Mouse (Mus musculus): Measurements from ENCODE around the gene Celf1. TPM values are rescaled to one million over a fixed set of nuclear protein-coding genes. Genes with fewer than 3 reads are reported as not detected.
"Not testable (repeated sequence)": the region's sequence is repeated elsewhere in the genome, so short reads cannot be mapped to it uniquely, and the experiment has no call there.

Celf1 gene
- polyA plus RNA-seq, 1 experiment from 2014 or later, result 48.5 TPM

DNA sequence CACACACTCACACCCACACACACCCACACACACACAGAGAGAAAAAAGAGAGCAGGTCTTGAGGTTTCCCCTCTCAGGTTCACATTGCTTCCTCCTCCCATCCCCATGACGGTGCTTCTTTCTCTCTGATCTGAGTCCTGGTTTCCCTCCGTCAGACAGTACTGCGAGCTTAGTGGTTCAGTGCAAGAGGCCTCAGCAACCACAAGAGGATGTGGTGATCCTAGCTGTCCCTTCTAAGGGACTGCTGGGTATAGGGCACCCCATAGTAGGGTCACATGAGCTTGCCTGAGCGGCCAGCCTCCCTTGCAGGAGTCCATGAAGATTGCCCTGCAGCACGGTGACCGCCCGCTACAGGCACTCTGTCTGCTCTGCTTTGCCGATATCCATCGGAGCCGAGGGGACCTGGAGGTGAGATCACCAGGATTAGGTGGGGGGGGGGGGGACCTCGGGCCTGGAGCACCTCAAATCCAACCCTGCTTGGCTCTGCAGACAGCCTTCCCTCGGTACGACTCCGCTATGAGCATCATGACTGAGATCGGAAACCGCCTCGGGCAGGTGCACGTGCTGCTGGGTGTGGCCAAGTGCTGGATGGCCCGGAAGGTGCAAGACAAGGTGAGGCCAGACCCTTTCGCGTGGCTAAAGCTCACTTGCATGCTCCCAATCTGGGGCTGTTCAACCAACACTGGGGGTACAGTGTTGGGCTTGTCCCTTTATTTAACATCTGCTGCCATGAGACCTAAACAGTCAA, 102.6 kb downstream of the Celf1 start:
- ATAC-seq (ENCODE audit: low read depth), result no peak
- Histone ChIP-seq H3K27ac (replicated peaks; ENCODE audit: low read depth, low read length) (no peak overlapping the region), H3K36me3 (ENCODE audit: control insufficient read depth, insufficient read depth, low read length) (no peaks in the 10 kb centered on the region), H3K4me1 (ENCODE audit: control insufficient read depth, insufficient read depth, low read length) (no peaks in the 10 kb centered on the region), H3K4me2 (ENCODE audit: low read depth, low read length) (no peak overlapping the region), H3K4me3 (ENCODE audit: low read depth, low read length) (no peak overlapping the region), H3K27me3 (replicated peaks; ENCODE audit: control insufficient read depth, insufficient read depth, low read length) (no peaks in the 10 kb centered on the region), H3K9me3 (ENCODE audit: control insufficient read depth, low read length) (no peaks in the 10 kb centered on the region), H3K9ac (ENCODE audit: low read depth, low read length) (no peak overlapping the region)
- no peak for DNase-seq (ENCODE audit: low spot score)
- 75% methylated on average over 17 of the region's 21 CpGs for WGBS

GRCm38 (mm10) chr2:91044727-91045126, 104.5 kb downstream of the Celf1 start:
- 82% methylated on average over 13 of the region's 13 CpGs for WGBS
- Histone ChIP-seq H3K4me1 (ENCODE audit: control insufficient read depth, insufficient read depth, low read length) (no peaks in the 10 kb centered on the region), H3K27me3 (replicated peaks; ENCODE audit: control insufficient read depth, insufficient read depth, low read length) (no peaks in the 10 kb centered on the region), H3K36me3 (ENCODE audit: control insufficient read depth, insufficient read depth, low read length) (no peaks in the 10 kb centered on the region), H3K27ac (replicated peaks; ENCODE audit: low read depth, low read length) (no peak overlapping the region), H3K4me2 (ENCODE audit: low read depth, low read length) (no peak overlapping the region), H3K4me3 (ENCODE audit: low read depth, low read length) (no peak overlapping the region), H3K9ac (ENCODE audit: low read depth, low read length) (0 out of 2 replicates have a peak overlapping the region, but pooled peaks have one; percentile 6), H3K9me3 (ENCODE audit: control insufficient read depth, low read length) (no peaks in the 10 kb centered on the region)
- ATAC-seq (ENCODE audit: low read depth) (no peak), DNase-seq (ENCODE audit: low spot score) (no peak)

- not testable (repeated sequence) for H3K27ac ChIP-seq (replicated peaks; ENCODE audit: low read depth, low read length); DNase-seq (ENCODE audit: low spot score); H3K9ac ChIP-seq (ENCODE audit: low read depth, low read length); H3K4me2 ChIP-seq (ENCODE audit: low read depth, low read length); H3K27me3 ChIP-seq (replicated peaks; ENCODE audit: control insufficient read depth, insufficient read depth, low read length); H3K36me3 ChIP-seq (ENCODE audit: control insufficient read depth, insufficient read depth, low read length); H3K4me1 ChIP-seq (ENCODE audit: control insufficient read depth, insufficient read depth, low read length); ATAC-seq (ENCODE audit: low read depth); H3K4me3 ChIP-seq (ENCODE audit: low read depth, low read length); H3K9me3 ChIP-seq (ENCODE audit: control insufficient read depth, low read length)
- WGBS, result 90% methylated on average over 1 of the region's 1 CpGs
Observed at GRCm38 (mm10) chr2:91045805-91046204, 105.6 kb downstream of the Celf1 start.

DNA sequence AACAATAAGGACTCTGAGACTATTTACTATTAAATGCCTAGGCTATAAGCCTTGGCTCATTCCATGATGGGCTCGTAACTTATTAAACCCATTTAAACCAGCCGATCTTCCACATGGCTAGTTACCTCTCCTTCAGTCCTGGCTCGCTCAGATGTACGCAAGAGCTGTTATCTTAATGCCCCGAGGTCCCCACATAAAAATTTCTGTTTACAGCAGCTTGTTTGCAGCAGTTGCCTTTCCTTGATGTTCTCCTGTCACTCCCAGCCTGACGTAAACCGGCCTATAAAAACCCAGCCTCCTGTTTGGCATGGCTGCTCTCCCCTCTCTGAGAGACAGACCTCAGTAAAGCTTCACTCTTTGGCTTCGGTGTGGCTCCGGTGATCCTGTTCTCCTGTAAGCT, 107.2 kb downstream of the Celf1 start:
- Histone ChIP-seq H3K36me3 (ENCODE audit: control insufficient read depth, insufficient read depth, low read length) (no peaks in the 10 kb centered on the region), H3K9me3 (ENCODE audit: control insufficient read depth, low read length) (no peaks in the 10 kb centered on the region), H3K4me1 (ENCODE audit: control insufficient read depth, insufficient read depth, low read length) (no peaks in the 10 kb centered on the region), H3K27ac (replicated peaks; ENCODE audit: low read depth, low read length) (no peak overlapping the region), H3K27me3 (replicated peaks; ENCODE audit: control insufficient read depth, insufficient read depth, low read length) (no peaks in the 10 kb centered on the region), H3K4me3 (ENCODE audit: low read depth, low read length) (no peak overlapping the region), H3K4me2 (ENCODE audit: low read depth, low read length) (no peak overlapping the region), H3K9ac (ENCODE audit: low read depth, low read length) (no peak overlapping the region)
- ATAC-seq (ENCODE audit: low read depth) (no peak), DNase-seq (ENCODE audit: low spot score) (no peak)
- 87% methylated on average over 9 of the region's 9 CpGs for WGBS

DNA sequence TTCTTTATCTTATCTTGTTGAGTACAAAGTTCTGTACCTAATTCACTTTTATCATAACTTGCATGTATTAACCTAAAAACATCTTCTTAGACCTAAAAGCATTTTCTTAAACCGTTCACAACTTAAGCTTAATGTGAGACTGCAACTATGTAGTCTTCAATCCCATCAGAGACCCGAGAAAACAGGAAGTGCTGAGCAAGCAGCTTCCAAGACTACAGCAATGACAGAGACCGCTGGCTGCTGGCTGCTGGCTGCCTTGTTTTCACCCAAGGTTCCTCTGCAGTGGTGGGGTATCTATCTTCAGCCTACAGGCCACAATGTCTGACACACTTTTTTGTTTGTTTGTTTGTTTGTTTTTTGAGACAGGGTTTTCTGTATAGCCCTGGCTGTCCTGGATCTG, 111.7 kb downstream of the Celf1 start:
- Histone ChIP-seq H3K9me3 (ENCODE audit: control insufficient read depth, low read length) (no peaks in the 10 kb centered on the region), H3K9ac (ENCODE audit: low read depth, low read length) (no peak overlapping the region), H3K4me1 (ENCODE audit: control insufficient read depth, insufficient read depth, low read length) (peaks cover 6% of the 10 kb centered on the region; the same call in 1 of the 2 replicates), H3K36me3 (ENCODE audit: control insufficient read depth, insufficient read depth, low read length) (peaks cover 21% of the 10 kb centered on the region), H3K4me3 (ENCODE audit: low read depth, low read length) (no peak overlapping the region), H3K27me3 (replicated peaks; ENCODE audit: control insufficient read depth, insufficient read depth, low read length) (no peaks in the 10 kb centered on the region), H3K27ac (replicated peaks; ENCODE audit: low read depth, low read length) (no peak overlapping the region), H3K4me2 (ENCODE audit: low read depth, low read length) (no peak overlapping the region)
- ATAC-seq (ENCODE audit: low read depth), result no peak
- WGBS, result 74% methylated on average over 3 of the region's 3 CpGs
- DNase-seq (ENCODE audit: low spot score), result no peak

- H3K9ac ChIP-seq (ENCODE audit: low read depth, low read length), result no peak overlapping the region
- peak overlapping the region; percentile 80 for H3K4me3 ChIP-seq (ENCODE audit: low read depth, low read length)
- peaks cover 29% of the 10 kb centered on the region for H3K36me3 ChIP-seq (ENCODE audit: control insufficient read depth, insufficient read depth, low read length)
- H3K4me2 ChIP-seq (ENCODE audit: low read depth, low read length), result peak overlapping the region; percentile 55
- ATAC-seq (ENCODE audit: low read depth) (no peak), DNase-seq (ENCODE audit: low spot score) (no peak)
- H3K9me3 ChIP-seq (ENCODE audit: control insufficient read depth, low read length), result no peaks in the 10 kb centered on the region
- H3K4me1 ChIP-seq (ENCODE audit: control insufficient read depth, insufficient read depth, low read length), result peaks cover 6% of the 10 kb centered on the region; the same call in 1 of the 2 replicates
- WGBS, result 58% methylated on average over 2 of the region's 2 CpGs
- H3K27ac ChIP-seq (replicated peaks; ENCODE audit: low read depth, low read length), result no peak overlapping the region
- no peaks in the 10 kb centered on the region for H3K27me3 ChIP-seq (replicated peaks; ENCODE audit: control insufficient read depth, insufficient read depth, low read length)
Observed at GRCm38 (mm10) chr2:91052752-91053151, 112.6 kb downstream of the Celf1 start.

GRCm38 (mm10) chr2:91053181-91053933, 113.2 kb downstream of the Celf1 start:
- ATAC-seq (ENCODE audit: low read depth), result peak; percentile 58
- Histone ChIP-seq H3K9me3 (ENCODE audit: control insufficient read depth, low read length) (no peaks in the 10 kb centered on the region), H3K4me2 (ENCODE audit: low read depth, low read length) (peak overlapping the region; percentile 55), H3K9ac (ENCODE audit: low read depth, low read length) (peak overlapping the region; percentile 90), H3K27ac (replicated peaks; ENCODE audit: low read depth, low read length) (no peak overlapping the region; the same call in 1 of the 2 replicates), H3K4me3 (ENCODE audit: low read depth, low read length) (peak overlapping the region; percentile 80), H3K27me3 (replicated peaks; ENCODE audit: control insufficient read depth, insufficient read depth, low read length) (no peaks in the 10 kb centered on the region), H3K4me1 (ENCODE audit: control insufficient read depth, insufficient read depth, low read length) (peaks cover 6% of the 10 kb centered on the region; the same call in 1 of the 2 replicates), H3K36me3 (ENCODE audit: control insufficient read depth, insufficient read depth, low read length) (peaks cover 35% of the 10 kb centered on the region)
- WGBS, result 0% methylated on average over 6 of the region's 6 CpGs
- DNase-seq (ENCODE audit: low spot score), result no peak

- peak within 1 kb of the TSS; percentile 88 for H3K27ac ChIP-seq (replicated peaks; ENCODE audit: low read depth, low read length)
Observed at GRCm38 (mm10) chr2:91053934-91054382, 113.8 kb downstream of the Celf1 start, which contains the start of gene Psmc3. Gene Psmc3, plus strand, starts transcription at chr2:91054009.

More at GRCm38 (mm10) chr2:91053934-91054382, 113.8 kb downstream of the Celf1 start, which contains the start of gene Psmc3:
- WGBS, result 1% methylated on average over 40 of the region's 40 CpGs
- H3K4me2 ChIP-seq (ENCODE audit: low read depth, low read length), result peak within 1 kb of the TSS; percentile 96
- DNase-seq (ENCODE audit: low spot score), result peak; percentile 96
- peaks cover 6% of the 10 kb centered on the region; the same call in 1 of the 2 replicates for H3K4me1 ChIP-seq (ENCODE audit: control insufficient read depth, insufficient read depth, low read length)
- no peaks in the 10 kb centered on the region for H3K27me3 ChIP-seq (replicated peaks; ENCODE audit: control insufficient read depth, insufficient read depth, low read length)
- peak within 1 kb of the TSS; percentile 90 for H3K9ac ChIP-seq (ENCODE audit: low read depth, low read length)
- H3K36me3 ChIP-seq (ENCODE audit: control insufficient read depth, insufficient read depth, low read length), result peaks cover 41% of the 10 kb centered on the region
- H3K9me3 ChIP-seq (ENCODE audit: control insufficient read depth, low read length), result no peaks in the 10 kb centered on the region
- H3K4me3 ChIP-seq (ENCODE audit: low read depth, low read length), result peak within 1 kb of the TSS; percentile 80
- ATAC-seq (ENCODE audit: low read depth), result peak; percentile 99

Data from embryonic facial prominence, embryonic 14.5 days (tissue).